Mouse (Mus musculus) liver, postnatal 0 days (tissue): ENCODE measurements around the gene Spink2. TPM values are rescaled to one million over a fixed set of nuclear protein-coding genes. Genes with fewer than 3 reads are reported as not detected.
A peak's percentile ranks its signal among the peaks of the same experiment; 100 is the strongest.

Source experiments
- ATAC-seq: fragments of 200-750 bp; cut with Nextera tagmentation; 2 replicates; pipeline ENCODE4 v1.8.0; 2017; ENCODE audit warnings: mild to moderate bottlenecking, moderate library complexity
- DNase-seq: peaks from one replicate; pipeline ENCODE4 v3.0.0-alpha.2; 2016
- H3K27ac ChIP-seq: fragments of 300-500 bp; sonication (generic); 2 replicates; pipeline ENCODE4 v1.5.1; 2014; ENCODE audit warnings: antibody characterized with exemption, moderate library complexity, mild to moderate bottlenecking, low read depth
- H3K27me3 ChIP-seq: fragments of 300-500 bp; sonication (generic); 2 replicates; pipeline ENCODE4 v1.6.1; 2014; ENCODE audit warnings: low read length, control low read depth, mixed read lengths; ENCODE audit not compliant: insufficient read depth
- H3K36me3 ChIP-seq: fragments of 300-500 bp; sonication (generic); replicated peaks from 2 replicates; pipeline ENCODE4 v1.6.1; 2014; ENCODE audit warnings: mild to moderate bottlenecking, control low read depth, low read length, moderate library complexity, mixed read lengths; ENCODE audit not compliant: insufficient read depth
- H3K4me1 ChIP-seq: fragments of 300-500 bp; sonication (generic); 2 replicates; pipeline ENCODE4 v1.6.1; 2014; ENCODE audit warnings: antibody characterized with exemption, mild to moderate bottlenecking, control low read depth; ENCODE audit not compliant: insufficient read depth
- H3K4me2 ChIP-seq: fragments of 300-500 bp; sonication (generic); 2 replicates; pipeline ENCODE4 v1.6.1; 2014; ENCODE audit warnings: low read depth, mild to moderate bottlenecking, low read length, moderate library complexity, mixed read lengths
- H3K4me3 ChIP-seq: fragments of 300-500 bp; sonication (generic); 2 replicates; pipeline ENCODE4 v1.5.1; 2014; ENCODE audit warnings: low read depth, low read length
- H3K9ac ChIP-seq: fragments of 300-500 bp; sonication (generic); replicated peaks from 2 replicates; pipeline ENCODE4 v1.6.1; 2014; ENCODE audit warnings: mild to moderate bottlenecking, moderate library complexity
- H3K9me3 ChIP-seq: fragments of 300-500 bp; sonication (generic); 2 replicates; pipeline ENCODE4 v1.6.1; 2016; ENCODE audit warnings: mild to moderate bottlenecking, control low read depth, low read length, mixed read lengths
- CTCF ChIP-seq: sonication (generic); IDR thresholded peaks from 2 replicates; pipeline ENCODE4 v1.5.1; 2016; ENCODE audit warnings: antibody characterized with exemption, low read depth
- EP300 ChIP-seq: IDR thresholded peaks from 2 replicates; pipeline ENCODE4 v1.6.1; 2016; ENCODE audit warnings: antibody characterized with exemption, low read depth, mild to moderate bottlenecking
- WGBS: fragments of 180-500 bp; shearing (Covaris S2); extraction: QIAGEN DNeasy Blood & Tissue Kit; methylation state at CpG from one replicate; pipeline ENCODE4 v1.1.7; 2014; ENCODE audit not compliant: insufficient replicate concordance; 5-methylcytosine and 5-hydroxymethylcytosine counted together
- polyA plus RNA-seq: library from polyadenylated mRNA; unstranded; fragments of >200 nt; fragmentation: Nextera tagmentation; extraction: Ambion mirVana; gene quantifications from 2 replicates; pipeline ENCODE4 v1.2.1, GENCODE M21; 2015

Gene Spink2
- polyA plus RNA-seq, 1 experiment from 2014 or later: not detected

GRCm38 (mm10) chr5:77217211-77217610 is 5.9 kb upstream of the Spink2 start:
- H3K9me3 ChIP-seq: no peaks in the 10 kb centered on the region
- peak overlapping the region; percentile 38; the same call in 1 of the 2 replicates for H3K4me2 ChIP-seq
- H3K9ac ChIP-seq: no peak overlapping the region
- no peak overlapping the region for H3K27ac ChIP-seq
- TF ChIP-seq EP300: no peak
- peak; percentile 90 for TF ChIP-seq CTCF
- no peaks in the 10 kb centered on the region for H3K27me3 ChIP-seq
- H3K4me1 ChIP-seq: no peaks in the 10 kb centered on the region
- DNase-seq: peak; percentile 84
- peak overlapping the region; percentile 30; the same call in 1 of the 2 replicates for H3K4me3 ChIP-seq
- peak; percentile 44; the same call in 1 of the 2 replicates for ATAC-seq
- H3K36me3 ChIP-seq: no peaks in the 10 kb centered on the region
- 13% methylated on average over 9 of the region's 9 CpGs for WGBS

GRCm38 (mm10) chr5:77206134-77206533 is 5.1 kb downstream of the Spink2 start:
- no peak overlapping the region for H3K9ac ChIP-seq
- no peak overlapping the region for H3K4me3 ChIP-seq
- H3K4me1 ChIP-seq: no peaks in the 10 kb centered on the region
- TF ChIP-seq EP300: no peak
- no peak for TF ChIP-seq CTCF
- no peak for ATAC-seq
- 69% methylated on average over 11 of the region's 11 CpGs for WGBS
- H3K27me3 ChIP-seq: 0 out of 2 replicates have a peak, but pooled peaks cover 3% of the 10 kb centered on the region
- H3K9me3 ChIP-seq: no peaks in the 10 kb centered on the region
- no peak overlapping the region for H3K4me2 ChIP-seq
- no peaks in the 10 kb centered on the region for H3K36me3 ChIP-seq
- H3K27ac ChIP-seq: no peak overlapping the region
- no peak for DNase-seq

GRCm38 (mm10) chr5:77202238-77202637 is 9.0 kb downstream of the Spink2 start:
- H3K9me3 ChIP-seq: no peaks in the 10 kb centered on the region
- ATAC-seq (no peak), DNase-seq (no peak)
- no peaks in the 10 kb centered on the region for H3K36me3 ChIP-seq
- no peak overlapping the region for H3K9ac ChIP-seq
- no peak overlapping the region for H3K27ac ChIP-seq
- no peaks in the 10 kb centered on the region for H3K27me3 ChIP-seq
- TF ChIP-seq CTCF (no peak), EP300 (no peak)
- no peak overlapping the region for H3K4me2 ChIP-seq
- H3K4me3 ChIP-seq: no peak overlapping the region
- H3K4me1 ChIP-seq: no peaks in the 10 kb centered on the region

GRCm38 (mm10) chr5:77200695-77201094 is 10.6 kb downstream of the Spink2 start:
- ATAC-seq: no peak
- 39% methylated on average over 4 of the region's 4 CpGs for WGBS
- DNase-seq: no peak
- Histone ChIP-seq H3K27ac (no peak overlapping the region), H3K4me3 (no peak overlapping the region), H3K9me3 (no peaks in the 10 kb centered on the region), H3K4me1 (no peaks in the 10 kb centered on the region), H3K36me3 (no peaks in the 10 kb centered on the region), H3K4me2 (no peak overlapping the region), H3K27me3 (no peaks in the 10 kb centered on the region), H3K9ac (no peak overlapping the region)
- TF ChIP-seq CTCF (no peak), EP300 (peak; percentile 10; the same call in 1 of the 2 replicates)

GRCm38 (mm10) chr5:77193951-77194350 is 17.3 kb downstream of the Spink2 start:
- Histone ChIP-seq H3K27ac (no peak overlapping the region), H3K4me2 (no peak overlapping the region), H3K9me3 (no peaks in the 10 kb centered on the region), H3K27me3 (no peaks in the 10 kb centered on the region), H3K4me1 (no peaks in the 10 kb centered on the region), H3K4me3 (no peak overlapping the region), H3K36me3 (no peaks in the 10 kb centered on the region), H3K9ac (no peak overlapping the region)
- DNase-seq (peak; percentile 73), ATAC-seq (no peak)
- 40% methylated on average over 3 of the region's 3 CpGs for WGBS
- no peak for TF ChIP-seq EP300
- TF ChIP-seq CTCF: peak; percentile 79

- TF ChIP-seq CTCF (no peak), EP300 (no peak)
- 31% methylated on average over 4 of the region's 4 CpGs for WGBS
- H3K4me3 ChIP-seq: no peak overlapping the region
- no peaks in the 10 kb centered on the region for H3K36me3 ChIP-seq
- no peak overlapping the region for H3K27ac ChIP-seq
- H3K4me1 ChIP-seq: no peaks in the 10 kb centered on the region
- no peak overlapping the region for H3K9ac ChIP-seq
- H3K27me3 ChIP-seq: no peaks in the 10 kb centered on the region
- DNase-seq (no peak), ATAC-seq (no peak)
- no peaks in the 10 kb centered on the region for H3K9me3 ChIP-seq
- no peak overlapping the region for H3K4me2 ChIP-seq
These were observed 18.0 kb downstream of the Spink2 start for GRCm38 (mm10) chr5:77193266-77193665.

GRCm38 (mm10) chr5:77191631-77192030 is 19.6 kb downstream of the Spink2 start:
- no peak for ATAC-seq
- TF ChIP-seq EP300 (no peak), CTCF (no peak)
- WGBS: 38% methylated on average over 1 of the region's 1 CpGs

More at GRCm38 (mm10) chr5:77191631-77192030, 19.6 kb downstream of the Spink2 start:
- Histone ChIP-seq H3K4me2 (no peak overlapping the region), H3K27ac (no peak overlapping the region), H3K27me3 (no peaks in the 10 kb centered on the region), H3K9ac (no peak overlapping the region), H3K4me1 (no peaks in the 10 kb centered on the region), H3K9me3 (no peaks in the 10 kb centered on the region), H3K36me3 (no peaks in the 10 kb centered on the region), H3K4me3 (no peak overlapping the region)
- DNase-seq: no peak
